Mouse (Mus musculus): Measurements from ENCODE around the gene Nr1i3.

Nr1i3 gene

GRCm38 (mm10) chr1:171256937-171257548, 43.3 kb downstream of the Nr1i3 start:
- peak; percentile 81 for DNase-seq

GRCm38 (mm10) chr1:171257781-171258180, 44.0 kb downstream of the Nr1i3 start:
- no peak for DNase-seq

GRCm38 (mm10) chr1:171258921-171259320, 45.2 kb downstream of the Nr1i3 start:
- no peak for DNase-seq

- no peak for DNase-seq
Observed at GRCm38 (mm10) chr1:171260316-171260715, 46.5 kb downstream of the Nr1i3 start.

GRCm38 (mm10) chr1:171262594-171263130, 48.9 kb downstream of the Nr1i3 start:
- DNase-seq: peak; percentile 86

GRCm38 (mm10) chr1:171263185-171263611, 49.4 kb downstream of the Nr1i3 start:
- DNase-seq: peak; percentile 83

- peak; percentile 52 for DNase-seq
Observed at GRCm38 (mm10) chr1:171263666-171264461, 50.1 kb downstream of the Nr1i3 start.

GRCm38 (mm10) chr1:171265971-171266744, 52.4 kb downstream of the Nr1i3 start:
- no peak for DNase-seq

- no peak for DNase-seq
Observed at GRCm38 (mm10) chr1:171268341-171268740, 54.6 kb downstream of the Nr1i3 start.

GRCm38 (mm10) chr1:171269848-171270572, 56.2 kb downstream of the Nr1i3 start, which contains the start of gene B4galt3:
TSS of gene B4galt3 (plus strand) at chr1:171270328.
- DNase-seq: peak; percentile 99

All from kidney, postnatal 10 days (tissue).